Mouse (Mus musculus) heart, postnatal 0 days (tissue): ENCODE results near the gene Tnks2. TPM values are rescaled to one million over a fixed set of nuclear protein-coding genes. Genes with fewer than 3 reads are reported as not detected.
A peak's percentile ranks its signal among the peaks of the same experiment; 100 is the strongest.

ENCODE experiments used
- ATAC-seq: fragments of 200-750 bp; cut with Nextera tagmentation; 2 replicates; pipeline ENCODE4 v1.8.0; 2017; ENCODE audit warnings: low read depth, moderate number of reproducible peaks, moderate library complexity; ENCODE audit not compliant: insufficient read depth
- DNase-seq: peaks from one replicate; pipeline ENCODE4 v3.0.0-alpha.2; 2016; ENCODE audit warnings: low spot score
- H3K27ac ChIP-seq: fragments of 300-500 bp; sonication (generic); 2 replicates; pipeline ENCODE4 v1.5.1; 2014; ENCODE audit warnings: low read depth, mild to moderate bottlenecking
- H3K27me3 ChIP-seq: fragments of 300-500 bp; sonication (generic); 2 replicates; pipeline ENCODE4 v1.6.1; 2014; ENCODE audit warnings: low read length, mixed read lengths; ENCODE audit not compliant: control insufficient read depth, insufficient read depth
- H3K36me3 ChIP-seq: fragments of 300-500 bp; sonication (generic); replicated peaks from 2 replicates; pipeline ENCODE4 v1.6.1; 2014; ENCODE audit warnings: low read length, mixed read lengths; ENCODE audit not compliant: control insufficient read depth, insufficient read depth
- H3K4me1 ChIP-seq: fragments of 300-500 bp; sonication (generic); 2 replicates; pipeline ENCODE4 v1.6.1; 2014; ENCODE audit warnings: antibody characterized with exemption; ENCODE audit not compliant: control insufficient read depth, insufficient read depth
- H3K4me2 ChIP-seq: fragments of 300-500 bp; sonication (generic); 2 replicates; pipeline ENCODE4 v1.6.1; 2014; ENCODE audit warnings: low read depth, mild to moderate bottlenecking, low read length, moderate library complexity
- H3K4me3 ChIP-seq: fragments of 300-500 bp; sonication (generic); 2 replicates; pipeline ENCODE4 v1.5.1; 2014; ENCODE audit warnings: low read depth, low read length
- H3K9ac ChIP-seq: fragments of 300-500 bp; sonication (generic); replicated peaks from 2 replicates; pipeline ENCODE4 v1.6.1; 2014; ENCODE audit warnings: low read depth, low read length, mixed read lengths
- H3K9me3 ChIP-seq: fragments of 300-500 bp; sonication (generic); replicated peaks from 2 replicates; pipeline ENCODE4 v1.6.1; 2016; ENCODE audit warnings: low read length; ENCODE audit not compliant: control insufficient read depth
- CTCF ChIP-seq: IDR thresholded peaks from 2 replicates; pipeline ENCODE4 v1.5.1; 2016; ENCODE audit warnings: antibody characterized with exemption, control low read depth, low read depth
- EP300 ChIP-seq: IDR thresholded peaks from 2 replicates; pipeline ENCODE4 v1.6.1; 2016; ENCODE audit warnings: antibody characterized with exemption, low read depth
- WGBS: fragments of 180-500 bp; shearing (Covaris S2); extraction: QIAGEN DNeasy Blood & Tissue Kit; methylation state at CpG from one replicate; pipeline ENCODE4 v1.1.7; 2014; 5-methylcytosine and 5-hydroxymethylcytosine counted together
- polyA plus RNA-seq: library from polyadenylated mRNA; unstranded; fragments of >200 nt; fragmentation: Nextera tagmentation; extraction: Ambion mirVana; gene quantifications from 2 replicates; pipeline ENCODE4 v1.2.1, GENCODE M21; 2015
- total RNA-seq: library from RNA; depleted of rRNA; stranded (reverse); fragments of >200 nt; gene quantifications from 2 replicates; pipeline ENCODE4 v1.2.3, GENCODE M21; 2014; ENCODE audit warnings: low replicate concordance

Tnks2 gene
- total and polyA plus RNA-seq, 2 experiments from 2014 or later, result 19.8 to 84.8 TPM

- TF ChIP-seq CTCF (no peak), EP300 (no peak)
- no peak overlapping the region for H3K27ac ChIP-seq
- DNase-seq, result no peak
These were observed 25.5 kb upstream of the Tnks2 start for GRCm38 (mm10) chr19:36808426-36809105.

GRCm38 (mm10) chr19:36809476-36810168, 24.4 kb upstream of the Tnks2 start:
- H3K27ac ChIP-seq, result no peak overlapping the region
- WGBS, result 49% methylated on average over 12 of the region's 12 CpGs
- no peaks in the 10 kb centered on the region for H3K9me3 ChIP-seq
- H3K4me2 ChIP-seq, result no peak overlapping the region
- DNase-seq (no peak), ATAC-seq (no peak)
- no peaks in the 10 kb centered on the region for H3K36me3 ChIP-seq
- no peaks in the 10 kb centered on the region for H3K4me1 ChIP-seq
- no peaks in the 10 kb centered on the region for H3K27me3 ChIP-seq
- no peak overlapping the region for H3K9ac ChIP-seq
- no peak overlapping the region for H3K4me3 ChIP-seq
- TF ChIP-seq CTCF (no peak), EP300 (no peak)

More at GRCm38 (mm10) chr19:36808426-36809105, 25.5 kb upstream of the Tnks2 start:
- no peak overlapping the region for H3K4me3 ChIP-seq
- peak overlapping the region; percentile 15; the same call in 1 of the 2 replicates for H3K4me2 ChIP-seq
- no peak for ATAC-seq
- no peaks in the 10 kb centered on the region for H3K4me1 ChIP-seq
- WGBS, result 61% methylated on average over 21 of the region's 21 CpGs
- H3K27me3 ChIP-seq, result no peaks in the 10 kb centered on the region
- H3K9me3 ChIP-seq, result no peaks in the 10 kb centered on the region
- no peaks in the 10 kb centered on the region for H3K36me3 ChIP-seq
- H3K9ac ChIP-seq, result no peak overlapping the region

GRCm38 (mm10) chr19:36812011-36812410, 22.0 kb upstream of the Tnks2 start:
- Histone ChIP-seq H3K27me3 (no peaks in the 10 kb centered on the region), H3K4me1 (no peaks in the 10 kb centered on the region), H3K9ac (no peak overlapping the region), H3K36me3 (no peaks in the 10 kb centered on the region), H3K4me2 (no peak overlapping the region), H3K4me3 (no peak overlapping the region), H3K9me3 (no peaks in the 10 kb centered on the region), H3K27ac (no peak overlapping the region)
- 42% methylated on average over 8 of the region's 8 CpGs for WGBS
- ATAC-seq, result no peak
- no peak for TF ChIP-seq EP300
- TF ChIP-seq CTCF, result no peak
- no peak for DNase-seq

GRCm38 (mm10) chr19:36815396-36816271, 18.4 kb upstream of the Tnks2 start:
- Histone ChIP-seq H3K9me3 (no peaks in the 10 kb centered on the region), H3K4me3 (peak overlapping the region; percentile 34), H3K4me1 (no peaks in the 10 kb centered on the region), H3K36me3 (no peaks in the 10 kb centered on the region), H3K27ac (no peak overlapping the region), H3K4me2 (peak overlapping the region; percentile 63), H3K27me3 (no peaks in the 10 kb centered on the region), H3K9ac (peak overlapping the region; percentile 35; the same call in 1 of the 2 replicates)
- DNase-seq, result peak; percentile 76
- ATAC-seq, result peak; percentile 62
- no peak for TF ChIP-seq EP300
- peak; percentile 78 for TF ChIP-seq CTCF
- 19% methylated on average over 32 of the region's 32 CpGs for WGBS

GRCm38 (mm10) chr19:36818141-36818885, 15.7 kb upstream of the Tnks2 start:
- H3K4me1 ChIP-seq, result no peaks in the 10 kb centered on the region
- H3K27ac ChIP-seq, result peak overlapping the region; percentile 72
- WGBS, result 5% methylated on average over 22 of the region's 22 CpGs
- H3K4me3 ChIP-seq, result peak overlapping the region; percentile 53
- H3K27me3 ChIP-seq, result no peaks in the 10 kb centered on the region
- peak overlapping the region; percentile 71 for H3K9ac ChIP-seq
- H3K9me3 ChIP-seq, result no peaks in the 10 kb centered on the region
- no peak for TF ChIP-seq EP300
- no peak for TF ChIP-seq CTCF
- no peaks in the 10 kb centered on the region for H3K36me3 ChIP-seq
- ATAC-seq (peak; percentile 75), DNase-seq (peak; percentile 36)
- peak overlapping the region; percentile 87 for H3K4me2 ChIP-seq
